8 mouse cellular contexts compared by ENCODE assay signal in genomic region chr10:111164304-111165218, GRCm38 (mm10). TPM values are rescaled to one million over a fixed set of nuclear protein-coding genes. Genes with fewer than 3 reads are reported as not detected.
DNase-seq lines count a peak whose midpoint lies in the region; ATAC-seq lines count a peak whose summit lies in the region.

Gene Osbpl8 (plus strand): TSS chr10:111164752.

- no peaks in the 10 kb centered on the region for H3K36me3 ChIP-seq in heart, embryonic 14.5 days (ENCODE audit: control insufficient read depth, insufficient read depth, low read length)
- no peaks in the 10 kb centered on the region for H3K36me3 ChIP-seq in liver, embryonic 13.5 days
- no peaks in the 10 kb centered on the region for H3K36me3 ChIP-seq in stomach, embryonic 16.5 days (ENCODE audit: control insufficient read depth, insufficient read depth, low read length)

- H3K9ac ChIP-seq in heart, embryonic 14.5 days (ENCODE audit: low read length): peak within 1 kb of the TSS; percentile 100
- H3K9ac ChIP-seq in liver, embryonic 13.5 days: peak within 1 kb of the TSS; percentile 96
- H3K9ac ChIP-seq in stomach, embryonic 16.5 days (ENCODE audit: low read length): peak within 1 kb of the TSS; percentile 94

- peak; percentile 85 for ATAC-seq in erythroid progenitor cell, adult 5-6 weeks (replicated peaks; ENCODE audit: low FRiP score, poor library complexity, severe bottlenecking)
- peak; percentile 96 for ATAC-seq in heart, embryonic 14.5 days (ENCODE audit: insufficient number of reproducible peaks, insufficient read depth, low FRiP score, low read depth)
- ATAC-seq in liver, embryonic 13.5 days (ENCODE audit: low read depth): peak; percentile 91
- peak; percentile 95 for ATAC-seq in stomach, embryonic 16.5 days (ENCODE audit: insufficient read depth, low FRiP score)

- peak within 1 kb of the TSS; percentile 76 to 99 for H3K4me3 ChIP-seq in heart, embryonic 14.5 days (ENCODE audit: control insufficient read depth in 1 of 2, insufficient read depth in 1 of 2, low read depth in 1 of 2, low read length in 2 of 2)
- peak within 1 kb of the TSS; percentile 81 for H3K4me3 ChIP-seq in liver, embryonic 13.5 days (replicated peaks)
- H3K4me3 ChIP-seq in stomach, embryonic 16.5 days (replicated peaks; ENCODE audit: low read length): peak within 1 kb of the TSS; percentile 99

- WGBS in heart, embryonic 14.5 days: under 1% methylated on average over 83 of the region's 84 CpGs
- WGBS in liver, embryonic 13.5 days (ENCODE audit: insufficient replicate concordance): under 1% methylated on average over 77 of the region's 84 CpGs
- under 1% methylated on average over 83 of the region's 84 CpGs for WGBS in stomach, embryonic 16.5 days

- peak within 1 kb of the TSS; percentile 68 for H3K4me2 ChIP-seq in heart, embryonic 14.5 days (ENCODE audit: low read length)
- H3K4me2 ChIP-seq in liver, embryonic 13.5 days: peak within 1 kb of the TSS; percentile 84
- H3K4me2 ChIP-seq in stomach, embryonic 16.5 days (ENCODE audit: low read depth, low read length): peak within 1 kb of the TSS; percentile 76

- peak; percentile 98 for DNase-seq in CD4-positive helper T cell, adult 2 months (ENCODE audit: low read depth, low spot score)
- DNase-seq in brain, embryonic 18.5 days (ENCODE audit: low read depth, low spot score): peak; percentile 88
- peak; percentile 100 for DNase-seq in kidney, postnatal 14 days
- DNase-seq in liver, embryonic 13.5 days: peak; percentile 99
- peak; percentile 100 for DNase-seq in neural tube, embryonic 10.5 days (ENCODE audit: extremely low spot score, low spot score)

- peaks cover 5 to 36% of the 10 kb centered on the region in 2 experiments for H3K4me1 ChIP-seq in heart, embryonic 14.5 days (ENCODE audit: control insufficient read depth in 2 of 2, insufficient read depth in 2 of 2, low read length in 2 of 2)
- peaks cover 59% of the 10 kb centered on the region for H3K4me1 ChIP-seq in liver, embryonic 13.5 days (replicated peaks)
- peaks cover 17% of the 10 kb centered on the region for H3K4me1 ChIP-seq in stomach, embryonic 16.5 days (ENCODE audit: control insufficient read depth, insufficient read depth, low read length)

- H3K9me3 ChIP-seq in heart, embryonic 14.5 days (ENCODE audit: control insufficient read depth, low read length): no peaks in the 10 kb centered on the region
- no peaks in the 10 kb centered on the region for H3K9me3 ChIP-seq in liver, embryonic 13.5 days (replicated peaks)
- H3K9me3 ChIP-seq in stomach, embryonic 16.5 days (replicated peaks; ENCODE audit: control insufficient read depth, low read length): no peaks in the 10 kb centered on the region

- H3K27ac ChIP-seq in heart, embryonic 14.5 days (replicated peaks in 1 of 2; ENCODE audit: control insufficient read depth in 1 of 2, insufficient read depth in 1 of 2, low read depth in 2 of 2, low read length in 2 of 2): peak within 1 kb of the TSS; percentile 96 to 98
- peak within 1 kb of the TSS; percentile 95 for H3K27ac ChIP-seq in liver, embryonic 13.5 days
- peak within 1 kb of the TSS; percentile 88 for H3K27ac ChIP-seq in stomach, embryonic 16.5 days (ENCODE audit: low read length)

- H3K27me3 ChIP-seq in heart, embryonic 14.5 days (ENCODE audit: control insufficient read depth, insufficient read depth, low read length): no peaks in the 10 kb centered on the region
- H3K27me3 ChIP-seq in liver, embryonic 13.5 days: no peaks in the 10 kb centered on the region
- no peaks in the 10 kb centered on the region for H3K27me3 ChIP-seq in stomach, embryonic 16.5 days (ENCODE audit: control insufficient read depth, insufficient read depth, low read length)

RNA-seq across cellular contexts. Expression of gene Osbpl8, which starts in this region (rescaled TPM):
- total RNA-seq in erythroid progenitor cell, adult 5-6 weeks (2015; ENCODE audit: low replicate concordance): 108 and 133 TPM in 2 replicates
- total RNA-seq in erythroid progenitor cell, adult 5-6 weeks (2017; ENCODE audit: low replicate concordance): 178 and 185 TPM in 2 replicates
- 43.9 and 50.3 TPM in 2 replicates for polyA plus RNA-seq in heart, embryonic 14.5 days (2014; fragmentation: Nextera tagmentation; extraction: Ambion mirVana)
- 7.6 and 9.3 TPM in 2 replicates for polyA plus RNA-seq in liver, embryonic 13.5 days (2015; fragmentation: Nextera tagmentation; extraction: Ambion mirVana)
- polyA plus RNA-seq in stomach, embryonic 16.5 days (2015; fragmentation: Nextera tagmentation; extraction: Ambion mirVana): 6.3 and 6.7 TPM in 2 replicates

Comparison
In these comparisons a context has a peak if more than half of its experiments do, and no peak if none do; other contexts are left out.
1. Peak in every context shown above with its lines: DNase-seq, ATAC-seq, H3K4me3 ChIP-seq and H3K27ac ChIP-seq.